In genomic region chr11:118574418-118574817, GRCm38 (mm10) we compare ENCODE assay signal across 18 mouse cellular contexts.
"Had no signal": no experiment of that assay in that cellular context is flagged by ENCODE, and none has a peak within 500 bp of the region (broad histone marks: within the 10 kb centered on the region; RNA-seq: fewer than 3 reads in every experiment).

No protein-coding gene starts in this region.

- H3K4me1 ChIP-seq: stomach, embryonic 15.5 days had no signal

- H3K4me2 ChIP-seq: limb, embryonic 13.5 days; lung, embryonic 14.5 days; midbrain, embryonic 13.5 days; neural tube, embryonic 12.5 days; stomach, embryonic 15.5 days had no signal

- H3K4me3 ChIP-seq: limb, embryonic 10.5 days; limb, embryonic 13.5 days; midbrain, embryonic 13.5 days; neural tube, embryonic 12.5 days; stomach, embryonic 15.5 days had no signal

- H3K9ac ChIP-seq: limb, embryonic 13.5 days; liver, embryonic 14.5 days; liver, postnatal 0 days; lung, embryonic 14.5 days; midbrain, embryonic 13.5 days; neural tube, embryonic 12.5 days; stomach, embryonic 15.5 days had no signal

- H3K9me3 ChIP-seq: limb, embryonic 10.5 days; limb, embryonic 13.5 days; midbrain, embryonic 13.5 days; neural tube, embryonic 12.5 days; stomach, embryonic 15.5 days had no signal

- DNase-seq: kidney, adult 2 months; kidney, postnatal 36 days; liver; liver, postnatal 0 days; lung, embryonic 14.5 days; lung, postnatal 10 days; lung, postnatal 4 days; thymus, adult 18-20 months; thymus, postnatal 36 days had no signal

- ATAC-seq: intestine, postnatal 0 days; liver, postnatal 0 days; midbrain, embryonic 16.5 days had no signal

- H3K36me3 ChIP-seq: limb, embryonic 10.5 days; limb, embryonic 13.5 days; midbrain, embryonic 13.5 days; neural tube, embryonic 12.5 days; stomach, embryonic 15.5 days had no signal

- H3K27ac ChIP-seq: kidney, postnatal 0 days; limb, embryonic 10.5 days; limb, embryonic 13.5 days; liver, embryonic 14.5 days; midbrain, embryonic 13.5 days; neural tube, embryonic 12.5 days; stomach, embryonic 15.5 days had no signal
